Mouse (Mus musculus) forelimb bud, embryonic 11.5 days (tissue): ENCODE measurements around the gene Fa2h.
"Not testable (repeated sequence)": the region's sequence is repeated elsewhere in the genome, so short reads cannot be mapped to it uniquely, and the experiment has no call there.

Source experiments
- DNase-seq: peaks from one replicate; pipeline ENCODE4 v3.0.0-alpha.2; 2012; ENCODE audit warnings: low read depth, low spot score

Gene Fa2h

DNA sequence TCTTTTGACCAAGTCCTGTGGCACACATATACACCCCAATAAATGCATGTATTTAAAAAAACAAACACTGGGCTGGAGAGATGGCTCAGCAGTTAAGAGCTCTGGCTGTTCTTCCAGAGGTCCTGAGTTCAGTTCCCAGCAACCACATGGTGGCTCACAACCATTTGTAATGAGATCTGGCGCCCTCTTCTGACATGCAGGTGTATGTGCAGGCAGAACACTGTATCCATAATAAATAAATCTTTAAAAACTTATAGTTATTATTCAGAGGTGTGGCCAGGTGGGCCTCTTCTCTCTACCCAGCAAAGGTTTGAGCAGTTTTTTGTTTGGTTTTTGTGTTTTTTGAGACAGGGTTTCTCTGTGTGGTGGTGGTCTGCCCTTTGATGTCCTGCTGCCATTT lies 34.7 kb downstream of the Fa2h start:
- DNase-seq = no peak

DNA sequence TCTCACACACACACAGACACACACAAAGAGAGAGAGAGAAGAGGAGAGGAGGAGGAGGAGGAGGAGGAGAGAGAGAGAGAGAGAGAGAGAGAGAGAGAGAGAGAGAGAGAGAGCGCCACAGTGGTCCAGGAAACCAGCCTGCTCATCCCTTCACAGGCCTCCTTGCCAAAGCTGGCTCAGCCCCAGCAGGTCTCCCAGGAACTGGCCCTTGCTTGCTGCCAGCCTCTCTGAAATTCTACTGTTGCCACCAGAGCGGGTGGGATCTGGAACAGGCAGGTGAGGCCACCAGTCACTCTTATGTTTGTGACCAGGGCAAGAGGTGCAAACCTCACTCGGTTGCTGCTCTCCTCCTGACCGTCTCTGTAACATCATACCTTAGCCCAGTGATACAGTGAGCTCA lies 36.2 kb downstream of the Fa2h start:
- no peak for DNase-seq

DNA sequence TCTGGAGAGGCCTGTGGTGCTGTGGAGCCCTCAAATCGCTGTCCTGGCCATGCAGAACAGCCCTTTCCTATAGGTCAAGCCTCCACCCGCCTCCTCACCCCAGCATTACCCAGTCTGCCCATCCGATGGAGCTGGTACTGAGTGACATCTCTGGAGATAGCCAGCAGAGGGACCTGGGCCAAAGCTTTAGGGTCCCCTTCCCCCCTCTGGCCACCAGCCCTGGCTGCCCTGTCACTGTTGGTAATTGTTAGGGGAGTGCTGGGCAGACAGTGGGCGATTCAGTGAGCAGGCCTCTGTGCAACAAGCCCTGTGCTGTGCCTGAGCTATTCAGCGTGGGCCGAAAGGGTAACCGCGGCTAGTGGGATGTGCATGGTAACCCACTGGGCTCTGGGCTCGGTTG lies 40.1 kb downstream of the Fa2h start:
- no peak for DNase-seq

DNA sequence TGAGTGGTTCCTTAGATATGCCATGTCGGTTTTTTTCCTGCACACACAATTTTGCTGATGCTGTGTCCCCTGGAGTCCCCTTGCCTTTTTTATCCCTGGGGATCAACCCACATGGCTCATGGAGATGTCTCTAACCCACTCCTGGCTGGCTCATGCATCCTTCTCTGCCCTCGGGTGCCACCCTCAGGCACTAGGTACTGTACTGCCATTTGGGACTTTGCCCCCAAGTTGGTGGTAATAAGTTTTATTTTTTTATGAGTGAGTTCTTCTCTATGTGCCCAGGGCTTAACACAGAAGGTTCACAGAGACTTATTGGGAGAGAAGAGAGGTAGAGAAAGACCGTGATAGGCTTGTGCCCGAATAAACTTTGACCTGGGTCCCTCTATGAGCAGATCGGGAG lies 41.3 kb downstream of the Fa2h start:
- DNase-seq = no peak

DNA sequence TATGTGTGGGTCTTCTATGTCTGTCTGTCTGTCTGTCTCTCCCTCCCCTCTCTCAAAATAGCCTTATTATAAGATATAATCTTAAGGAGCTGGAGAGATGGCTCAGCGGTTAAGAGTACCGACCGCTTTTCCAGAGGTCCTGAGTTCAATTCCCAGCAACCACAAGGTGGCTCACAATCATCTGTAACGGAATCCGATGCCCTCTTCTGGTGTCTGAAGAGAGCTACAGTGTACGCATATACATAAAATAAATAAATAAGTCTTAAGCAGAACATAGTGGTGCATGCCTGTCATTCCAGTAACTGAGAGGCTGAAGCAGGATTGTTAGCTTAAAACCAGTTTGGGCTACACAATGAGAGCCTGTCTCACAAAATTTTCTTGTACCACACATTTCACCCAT lies 43.0 kb downstream of the Fa2h start:
- no peak for DNase-seq

DNA sequence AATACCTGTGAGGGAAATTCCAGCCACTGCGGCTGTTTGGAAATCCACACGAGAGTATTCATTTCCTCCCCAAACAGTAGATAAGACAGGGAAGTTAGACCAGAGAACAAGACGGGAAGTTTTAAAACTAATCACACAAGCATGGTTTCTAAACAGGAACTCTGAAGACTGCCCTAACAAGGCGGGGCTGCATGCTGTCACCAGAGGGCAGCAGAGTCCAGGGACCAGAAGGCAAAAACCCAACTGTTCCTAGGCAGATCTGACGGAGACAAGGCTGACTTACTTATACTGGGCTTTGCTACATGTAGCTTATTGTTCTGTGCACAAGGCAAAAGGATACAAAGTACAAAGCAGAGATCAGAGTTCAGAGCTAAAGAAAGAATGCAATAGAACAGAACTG lies 50.4 kb downstream of the Fa2h start:
- peak; percentile 65 for DNase-seq

DNA sequence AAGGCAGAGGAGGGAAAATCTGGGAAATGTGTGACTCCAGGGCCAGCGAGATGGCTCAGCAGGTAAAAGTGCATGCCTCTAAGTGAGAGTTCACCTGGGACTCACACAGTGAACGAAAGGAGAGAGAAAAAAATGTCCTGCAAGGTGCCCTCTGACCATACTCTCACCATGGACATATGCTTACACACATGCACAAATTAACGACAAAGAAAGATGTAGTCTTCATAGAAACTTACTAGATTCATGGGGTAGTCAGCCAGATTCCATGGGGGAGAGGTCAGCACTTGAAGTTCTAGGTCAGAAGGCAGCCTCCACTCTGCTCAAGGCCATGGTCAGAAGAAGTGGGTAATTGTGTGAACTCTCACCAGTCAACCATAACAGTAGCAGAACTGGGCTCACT lies 53.4 kb downstream of the Fa2h start:
- DNase-seq = no peak

DNA sequence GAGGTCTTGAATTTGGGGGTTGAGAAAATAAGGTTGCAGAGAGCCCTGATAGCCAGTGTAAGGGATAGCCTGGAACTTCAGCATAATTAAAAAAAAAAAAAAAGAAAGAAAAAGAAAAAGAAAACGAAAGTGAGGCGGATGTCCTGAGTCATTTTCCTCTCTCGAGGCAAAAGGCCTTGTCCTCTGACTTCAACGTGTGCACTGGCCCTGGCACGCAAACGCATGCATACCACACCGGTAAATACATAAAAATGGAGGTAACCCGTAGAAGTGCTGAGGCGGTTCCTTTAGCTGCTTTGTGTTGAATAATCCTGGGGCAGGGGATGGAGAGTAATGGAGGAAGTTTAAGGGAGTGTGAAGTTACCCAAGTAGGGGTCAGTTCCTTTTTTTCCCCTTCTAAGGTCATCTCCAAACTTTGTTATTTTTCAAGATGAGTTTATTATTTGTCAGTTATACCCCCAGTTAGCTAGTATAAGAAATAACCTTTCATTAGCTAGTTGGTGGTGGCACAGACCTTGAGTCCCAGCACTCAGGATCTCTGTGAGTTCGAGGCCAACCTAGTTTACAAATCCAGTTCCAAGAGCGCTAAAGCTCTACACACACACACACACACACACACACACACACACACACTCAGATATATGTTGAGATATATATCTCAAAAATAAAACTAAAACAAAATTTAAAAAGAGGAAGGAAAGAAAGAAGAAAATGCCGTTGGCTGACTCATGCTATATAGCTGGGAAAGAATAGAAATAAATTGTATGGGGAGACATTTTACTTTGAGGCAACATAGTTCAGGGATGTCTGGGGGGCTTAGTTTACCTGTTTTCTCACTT lies 55.0 kb downstream of the Fa2h start:
- DNase-seq = no peak

DNA sequence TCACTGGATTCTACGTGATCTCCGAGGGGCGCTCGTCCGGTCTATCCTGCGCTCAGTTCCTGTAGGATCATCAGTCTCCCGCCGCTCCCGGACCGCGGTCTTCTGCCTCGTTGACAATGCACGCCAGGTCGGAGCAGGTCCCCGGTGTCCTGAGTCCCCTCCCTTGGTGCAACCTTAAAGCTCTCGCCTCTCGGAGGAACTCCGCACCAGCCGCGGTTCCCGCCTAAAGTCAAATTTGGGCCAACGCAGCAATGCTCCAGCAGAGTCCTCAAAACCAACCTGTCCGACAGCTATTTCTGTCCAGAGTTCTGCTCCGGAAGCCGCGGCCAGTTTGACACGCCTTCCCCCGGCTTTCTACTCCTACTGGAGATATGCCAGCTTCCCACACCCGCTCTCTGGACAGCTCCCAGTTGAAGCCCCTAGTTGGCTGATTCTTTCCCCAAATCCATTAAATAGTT lies 55.7 kb downstream of the Fa2h start, which contains the start of gene Mlkl:
Mlkl (minus strand) TSS at position 288 of the 458 bp plus-strand sequence.
- DNase-seq = peak; percentile 20

DNA sequence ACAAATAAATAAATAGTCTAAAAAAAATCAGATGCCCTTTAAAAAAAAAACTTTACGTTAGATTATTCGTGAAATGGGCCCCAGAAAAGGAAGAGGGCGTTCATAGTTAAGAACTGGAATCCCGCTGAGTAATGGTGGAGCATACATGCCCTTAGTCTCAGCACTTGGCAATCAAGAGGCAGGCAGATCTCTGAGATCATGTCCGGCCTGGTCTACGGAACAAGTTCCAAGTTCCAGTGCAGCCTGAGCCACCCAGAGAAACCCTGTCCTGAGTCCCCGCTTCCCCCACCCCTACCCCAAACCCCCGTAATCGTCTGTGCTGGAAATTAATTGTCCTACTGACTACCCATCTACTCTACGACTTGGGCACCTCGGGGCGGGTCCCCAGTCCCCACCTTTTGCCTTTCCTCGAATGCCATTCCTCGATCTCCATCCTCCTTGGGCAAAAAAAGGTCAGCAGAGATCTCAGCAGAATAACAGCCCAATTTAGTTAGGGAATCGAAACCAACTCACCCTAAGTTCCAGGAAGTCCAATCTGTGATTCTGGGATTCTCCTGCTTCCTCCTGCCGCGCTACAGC lies 56.2 kb downstream of the Fa2h start:
- no peak for DNase-seq

DNA sequence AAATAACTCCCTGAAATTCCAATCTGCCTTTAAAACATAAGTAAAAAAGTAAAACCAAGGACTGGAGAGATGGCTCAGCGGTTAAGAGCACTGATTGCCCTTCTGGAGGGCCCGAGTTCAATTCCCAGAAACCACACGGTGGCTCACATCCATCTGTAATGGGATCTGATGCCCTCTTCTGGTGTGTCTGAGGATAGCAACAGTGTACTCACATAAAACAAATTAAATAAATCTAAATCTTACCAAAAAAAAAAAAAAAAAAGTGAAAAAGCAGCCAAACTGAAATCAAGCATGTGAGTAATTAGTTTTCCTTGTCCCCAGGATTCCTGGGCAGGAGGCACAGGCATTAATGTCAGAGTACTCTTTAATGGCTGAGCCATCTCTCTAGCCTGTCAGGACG lies 56.9 kb downstream of the Fa2h start:
- DNase-seq = no peak

DNA sequence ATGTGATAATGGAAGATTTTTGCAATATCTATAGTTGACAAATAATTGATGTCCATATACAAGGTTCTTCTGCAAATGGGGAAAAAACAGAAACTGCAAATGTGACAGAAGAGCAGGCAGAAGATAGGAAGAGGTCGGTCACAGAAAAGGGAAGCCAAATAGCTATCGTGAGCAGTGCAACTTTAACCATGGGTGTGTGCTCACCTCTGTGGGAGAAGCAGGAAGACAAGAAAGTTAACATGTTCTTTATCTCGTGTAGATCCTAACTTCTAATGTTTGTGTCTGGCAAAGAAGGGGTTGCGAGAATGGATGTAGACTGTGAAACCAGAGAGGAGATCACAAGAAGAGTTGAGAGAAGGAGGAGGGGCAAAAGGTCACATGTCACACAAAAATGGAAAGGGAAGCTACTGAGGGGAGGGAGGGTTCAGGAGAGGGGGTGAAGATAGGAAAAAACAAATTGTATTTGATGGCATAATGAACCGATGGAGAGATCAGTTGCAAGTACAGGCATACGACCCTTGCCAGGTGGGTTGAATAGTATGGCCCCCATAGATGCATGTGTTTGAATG lies 68.3 kb downstream of the Fa2h start:
- DNase-seq = no peak

DNA sequence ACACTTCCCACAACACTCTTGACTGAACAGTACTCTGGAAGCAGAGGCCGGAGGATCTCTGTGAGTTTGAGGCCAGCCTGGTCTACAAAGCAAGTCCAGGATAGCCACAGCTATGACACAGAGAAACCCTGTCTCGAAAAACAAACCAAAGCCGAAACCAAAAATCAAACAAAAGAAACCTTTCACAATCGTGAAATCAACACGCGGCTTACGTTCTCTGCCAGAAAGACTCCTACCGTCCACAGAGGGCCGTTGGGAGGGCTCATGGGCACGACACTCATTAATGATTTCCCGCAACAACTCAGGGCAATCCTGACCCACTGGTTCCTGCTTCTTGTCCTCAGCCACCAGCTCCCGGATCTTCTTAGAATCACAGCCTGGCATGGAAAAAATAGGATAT lies 78.9 kb downstream of the Fa2h start:
- no peak for DNase-seq

DNA sequence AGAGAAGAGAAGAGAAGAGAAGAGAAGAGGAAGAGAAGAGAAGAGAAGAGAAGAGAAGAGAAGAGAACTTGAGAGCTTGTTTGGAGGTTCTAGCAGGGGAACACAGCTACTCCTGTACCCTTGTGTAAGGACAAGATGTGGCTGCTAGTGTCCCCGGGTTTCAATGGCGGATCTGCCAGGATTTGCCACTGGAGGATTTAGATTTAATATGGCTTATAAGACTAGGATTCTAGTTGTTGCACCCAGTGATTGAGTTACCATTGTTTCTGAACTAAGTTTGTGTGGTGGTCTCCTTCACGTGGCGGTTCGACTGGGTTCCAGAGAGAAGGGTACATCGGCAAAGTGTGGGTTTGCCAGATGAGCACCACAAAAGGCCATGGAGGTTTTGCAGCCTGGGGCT lies 79.7 kb downstream of the Fa2h start:
- not testable (repeated sequence) for DNase-seq

DNA sequence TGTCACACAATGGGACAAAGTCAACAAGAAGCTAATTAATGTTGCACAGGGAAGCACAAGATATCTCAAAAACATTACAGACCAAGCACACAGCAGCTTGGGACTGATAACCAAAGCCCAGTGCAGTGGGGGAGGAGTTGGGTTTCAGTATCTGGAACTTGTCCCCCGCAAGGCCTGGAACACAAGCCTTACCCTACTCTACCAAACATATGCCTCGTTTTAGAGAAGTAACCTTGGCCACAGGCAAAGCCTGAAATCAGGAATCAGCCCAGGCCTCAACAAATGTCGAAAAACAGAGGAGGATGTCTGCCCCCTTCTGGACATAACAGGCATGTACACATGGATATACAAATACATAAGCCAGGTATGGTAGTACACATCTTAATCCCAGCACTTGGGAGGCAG lies 80.9 kb downstream of the Fa2h start:
- no peak for DNase-seq

DNA sequence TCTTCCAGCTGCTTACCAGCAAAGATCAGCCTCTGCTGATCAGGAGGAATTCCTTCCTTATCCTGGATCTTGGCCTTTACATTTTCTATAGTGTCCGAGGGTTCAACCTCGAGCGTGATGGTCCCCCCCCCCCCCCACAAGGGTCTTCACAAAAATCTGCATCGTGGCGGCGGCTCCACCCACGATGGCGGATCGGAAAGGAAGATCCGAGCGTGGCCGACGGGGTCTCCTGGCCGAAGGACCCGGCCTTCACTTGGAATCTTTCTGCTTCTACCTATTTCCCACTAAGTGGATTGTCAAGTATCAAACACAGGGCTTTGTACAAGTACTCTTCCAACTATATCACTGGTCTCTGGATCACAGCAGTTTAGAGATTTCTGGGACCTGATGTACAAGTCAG lies 83.6 kb downstream of the Fa2h start:
- not testable (repeated sequence) for DNase-seq

DNA sequence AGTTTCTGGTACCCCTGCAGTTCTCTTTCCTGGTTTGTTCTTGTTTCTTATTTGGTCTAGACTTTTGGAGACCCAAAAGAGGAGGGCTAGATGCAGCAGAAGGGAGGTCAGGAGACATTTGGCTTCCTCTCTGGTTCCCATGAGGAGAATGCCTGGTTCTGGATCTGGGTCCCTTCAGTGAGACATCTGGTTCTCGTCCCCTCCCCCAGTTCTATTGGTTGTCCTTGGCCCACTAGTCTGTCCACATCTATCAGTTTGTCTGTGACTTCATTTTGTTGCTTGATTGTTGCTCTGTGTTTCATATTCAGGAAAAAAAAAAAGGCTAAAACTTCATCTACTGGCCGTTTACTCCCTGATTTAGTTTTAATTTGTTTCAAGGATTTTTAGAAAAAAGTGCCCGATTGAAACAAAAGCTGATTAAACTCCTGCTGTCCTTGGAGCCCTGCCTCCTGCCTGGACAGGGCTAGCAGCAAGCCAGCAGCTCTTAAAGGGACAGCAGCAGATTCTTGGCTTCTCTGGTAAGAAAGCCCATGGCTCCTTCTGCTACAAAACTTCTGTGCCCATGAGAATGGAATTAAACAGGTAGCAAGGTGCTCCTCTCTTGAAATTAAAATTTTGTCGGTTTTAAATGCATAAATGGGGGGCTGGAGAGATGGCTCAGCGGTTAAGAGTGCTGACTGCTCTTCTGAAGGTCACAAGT lies 88.4 kb downstream of the Fa2h start:
- no peak for DNase-seq

DNA sequence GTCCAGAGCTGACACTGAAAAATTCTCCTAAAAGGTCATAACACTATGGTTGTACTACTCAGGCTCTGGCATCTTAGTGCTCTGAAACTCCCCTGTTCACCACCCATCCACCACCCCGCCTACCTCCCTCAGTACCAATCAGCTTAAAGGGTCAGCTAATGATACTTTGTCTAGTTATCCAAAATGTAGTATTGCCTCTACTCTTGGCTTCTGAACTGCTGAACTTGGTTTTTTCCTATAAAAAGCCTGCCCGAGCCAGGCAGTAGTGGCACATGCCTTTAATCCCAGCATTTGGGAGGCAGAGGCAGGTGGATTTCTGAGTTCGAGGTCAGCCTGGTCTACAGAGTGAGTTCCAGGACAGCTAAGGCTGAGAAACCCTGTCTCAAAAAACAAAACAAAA lies 89.3 kb downstream of the Fa2h start:
- no peak for DNase-seq

DNA sequence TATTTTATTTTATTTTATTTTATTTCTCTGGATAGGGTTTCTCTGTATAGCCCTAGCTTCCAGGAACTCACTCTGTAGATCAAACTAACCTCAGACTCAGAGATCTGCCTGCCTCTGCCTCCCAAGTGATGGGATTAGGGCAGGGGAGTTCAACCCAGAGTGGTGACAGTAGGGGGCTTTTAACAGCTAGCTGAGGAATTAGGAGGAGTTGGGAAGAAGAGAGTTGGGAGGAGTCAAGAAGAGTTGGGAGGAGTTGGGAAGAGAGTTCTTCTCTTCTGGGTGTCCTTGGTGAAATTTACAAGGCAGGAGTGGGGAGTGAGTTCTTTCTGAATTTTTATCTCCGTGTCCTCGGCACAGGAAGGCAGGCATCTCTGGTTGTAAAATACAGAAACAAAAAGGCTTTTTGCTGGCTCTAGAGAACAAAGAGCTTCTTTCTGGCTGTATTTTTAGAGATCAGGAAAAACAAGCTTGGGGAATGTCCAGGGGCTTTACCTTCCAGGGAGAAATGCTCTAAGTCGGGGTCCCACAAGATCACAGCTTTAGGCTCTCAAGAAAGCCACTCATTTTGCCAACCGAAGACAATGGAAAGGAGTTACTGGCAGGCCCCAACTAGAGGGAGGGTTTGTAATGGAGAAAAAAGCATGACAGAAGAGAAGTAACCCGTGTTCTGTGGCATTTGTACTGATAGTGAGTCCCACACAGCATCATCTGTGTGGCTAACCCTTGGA lies 90.4 kb downstream of the Fa2h start:
- not testable (repeated sequence) for DNase-seq

DNA sequence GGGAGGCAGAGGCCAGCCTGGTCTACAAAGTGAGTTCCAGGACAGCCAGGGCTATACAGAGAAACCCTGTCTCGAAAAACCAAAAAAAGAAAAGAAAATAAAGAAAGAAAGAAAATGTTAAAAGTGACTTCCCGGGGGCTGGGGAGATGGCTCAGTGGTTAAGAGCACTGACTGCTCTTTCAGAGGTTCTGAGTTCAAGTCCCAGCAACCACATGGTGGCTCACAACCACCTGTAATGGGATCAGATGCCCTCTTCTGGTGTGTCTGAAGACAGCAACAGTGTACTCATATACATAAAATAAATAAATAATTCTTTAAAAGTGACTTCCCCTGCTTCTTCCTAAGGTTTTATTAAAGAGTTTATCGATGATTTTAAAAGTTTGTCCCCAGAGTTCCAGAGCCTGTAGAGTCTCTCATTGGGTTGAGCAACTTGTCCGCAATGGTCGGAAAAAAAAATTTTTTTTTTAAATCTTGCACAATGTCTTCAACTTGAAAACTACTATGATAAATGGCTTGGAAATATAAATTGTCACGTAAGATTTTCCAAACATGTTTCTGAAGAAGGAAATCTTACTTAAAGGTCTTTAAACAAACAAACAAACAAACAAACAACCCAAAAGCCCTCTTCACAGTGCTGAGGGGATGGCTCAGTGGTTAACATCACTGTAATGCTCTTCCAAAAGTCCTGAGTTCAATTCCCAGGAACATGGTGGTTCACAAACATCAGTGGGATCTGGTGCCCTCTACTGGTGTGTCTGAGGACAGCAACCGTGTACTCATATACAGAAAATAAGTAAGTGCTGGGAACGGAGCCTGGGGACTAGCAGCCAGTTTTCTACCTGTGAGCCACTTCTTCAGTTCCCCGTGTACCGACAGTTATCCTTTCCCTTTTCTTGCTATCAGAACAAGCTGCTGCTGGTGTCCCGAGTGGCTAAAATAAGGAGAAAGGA lies 92.8 kb downstream of the Fa2h start:
- no peak for DNase-seq
